In the genomic region with DNA sequence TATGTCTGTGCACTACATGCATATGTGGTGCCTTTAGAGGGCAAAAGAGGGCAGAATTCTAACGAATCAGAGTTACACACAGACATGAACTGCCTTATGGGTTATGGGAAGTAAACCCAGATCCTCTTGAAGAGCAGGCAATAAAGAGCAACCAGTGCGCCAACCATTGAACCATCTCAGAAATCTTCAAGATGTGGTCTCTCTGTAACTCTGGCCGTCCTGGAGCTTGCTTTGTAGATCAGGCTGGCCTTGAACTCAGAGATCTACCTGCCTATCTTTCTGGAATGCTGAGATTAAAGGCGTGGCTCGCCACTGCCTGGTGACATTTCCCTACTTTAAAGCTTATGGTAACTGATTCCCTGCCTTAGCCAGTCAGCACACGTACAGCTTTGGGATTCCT, we compare ENCODE assay signal across 1 mouse cellular context.
TF ChIP-seq lines count a peak whose summit lies in the region.

No protein-coding gene starts in this region.

TF ChIP-seq in MEL, 35 proteins besides CTCF, POLR2A, EP300 and RAD21 (continued from another document):
- TF ChIP-seq ELF1 (IDR thresholded peaks at IDR 0.05; ENCODE audit: low read depth, low read length): 0 out of 2 replicates have a peak, but pooled peaks have one; percentile 12
